Mouse (Mus musculus): ENCODE results near the gene Cdk7. TPM values are rescaled to one million over a fixed set of nuclear protein-coding genes. Genes with fewer than 3 reads are reported as not detected.
"Not testable (repeated sequence)": the region's sequence is repeated elsewhere in the genome, so short reads cannot be mapped to it uniquely, and the experiment has no call there.

Cdk7 gene
- polyA plus RNA-seq, 1 experiment: 102 TPM

GRCm38 (mm10) chr13:100748638-100749037, 17.9 kb upstream of the Cdk7 start:
- no peak for TF ChIP-seq EP300 (IDR thresholded peaks at IDR 0.05; ENCODE audit: insufficient read depth, low read depth, low read length)
- no peak for TF ChIP-seq POLR2A (IDR thresholded peaks at IDR 0.05; ENCODE audit: insufficient read depth, low read length)
- TF ChIP-seq CTCF (IDR thresholded peaks at IDR 0.05; ENCODE audit: low read depth, low read length): no peak
- H3K4me3 ChIP-seq (ENCODE audit: low read depth, low read length): peak overlapping the region; percentile 70

GRCm38 (mm10) chr13:100746090-100746489, 15.4 kb upstream of the Cdk7 start:
- no peak overlapping the region for H3K27ac ChIP-seq (ENCODE audit: insufficient read depth, low read length)
- peaks cover 2% of the 10 kb centered on the region for H3K4me1 ChIP-seq (ENCODE audit: control insufficient read depth, insufficient read depth, low read length)
- no peak overlapping the region for H3K9ac ChIP-seq (ENCODE audit: low read depth, poor library complexity, severe bottlenecking)
- no peaks in the 10 kb centered on the region for H3K27me3 ChIP-seq (ENCODE audit: control insufficient read depth, insufficient read depth, low read length, poor library complexity, severe bottlenecking)
- TF ChIP-seq EP300 (IDR thresholded peaks at IDR 0.05; ENCODE audit: insufficient read depth, low read depth, low read length) (no peak), POLR2A (IDR thresholded peaks at IDR 0.05; ENCODE audit: insufficient read depth, low read length) (no peak), CTCF (IDR thresholded peaks at IDR 0.05; ENCODE audit: low read depth, low read length) (no peak)
- H3K36me3 ChIP-seq (ENCODE audit: control insufficient read depth, insufficient read depth, low read length, poor library complexity, severe bottlenecking): no peaks in the 10 kb centered on the region
- H3K4me3 ChIP-seq (ENCODE audit: low read depth, low read length): no peak overlapping the region
- no peaks in the 10 kb centered on the region for H3K9me3 ChIP-seq (replicated peaks; ENCODE audit: control insufficient read depth, insufficient read depth, low read length, poor library complexity, severe bottlenecking)

More at GRCm38 (mm10) chr13:100748638-100749037, 17.9 kb upstream of the Cdk7 start:
- no peaks in the 10 kb centered on the region for H3K4me1 ChIP-seq (ENCODE audit: control insufficient read depth, insufficient read depth, low read length)
- no peaks in the 10 kb centered on the region for H3K36me3 ChIP-seq (ENCODE audit: control insufficient read depth, insufficient read depth, low read length, poor library complexity, severe bottlenecking)
- no peak overlapping the region for H3K9ac ChIP-seq (ENCODE audit: low read depth, poor library complexity, severe bottlenecking)
- H3K9me3 ChIP-seq (replicated peaks; ENCODE audit: control insufficient read depth, insufficient read depth, low read length, poor library complexity, severe bottlenecking): no peaks in the 10 kb centered on the region
- H3K27ac ChIP-seq (ENCODE audit: insufficient read depth, low read length): peak overlapping the region; percentile 84; the same call in 1 of the 2 replicates
- no peaks in the 10 kb centered on the region for H3K27me3 ChIP-seq (ENCODE audit: control insufficient read depth, insufficient read depth, low read length, poor library complexity, severe bottlenecking)

- Histone ChIP-seq H3K9ac (ENCODE audit: low read depth, poor library complexity, severe bottlenecking) (peak within 1 kb of the TSS; percentile 77), H3K27me3 (ENCODE audit: control insufficient read depth, insufficient read depth, low read length, poor library complexity, severe bottlenecking) (no peaks in the 10 kb centered on the region), H3K4me1 (ENCODE audit: control insufficient read depth, insufficient read depth, low read length) (peaks cover 2% of the 10 kb centered on the region), H3K9me3 (replicated peaks; ENCODE audit: control insufficient read depth, insufficient read depth, low read length, poor library complexity, severe bottlenecking) (no peaks in the 10 kb centered on the region), H3K4me3 (ENCODE audit: low read depth, low read length) (peak within 1 kb of the TSS; percentile 76), H3K27ac (ENCODE audit: insufficient read depth, low read length) (peak within 1 kb of the TSS; percentile 69), H3K36me3 (ENCODE audit: control insufficient read depth, insufficient read depth, low read length, poor library complexity, severe bottlenecking) (no peaks in the 10 kb centered on the region)
- TF ChIP-seq POLR2A (IDR thresholded peaks at IDR 0.05; ENCODE audit: insufficient read depth, low read length) (peak; percentile 45), CTCF (IDR thresholded peaks at IDR 0.05; ENCODE audit: low read depth, low read length) (no peak)
Measured at GRCm38 (mm10) chr13:100744036-100744744, 13.5 kb upstream of the Cdk7 start, which contains the start of gene Mrps36. Gene Mrps36 (minus strand): TSS chr13:100744659.

GRCm38 (mm10) chr13:100743346-100744035, 12.8 kb upstream of the Cdk7 start:
- Histone ChIP-seq H3K27me3 (ENCODE audit: control insufficient read depth, insufficient read depth, low read length, poor library complexity, severe bottlenecking) (no peaks in the 10 kb centered on the region), H3K9ac (ENCODE audit: low read depth, poor library complexity, severe bottlenecking) (peak overlapping the region; percentile 77)

GRCm38 (mm10) chr13:100742831-100743230, 12.1 kb upstream of the Cdk7 start:
- no peak overlapping the region for H3K27ac ChIP-seq (ENCODE audit: insufficient read depth, low read length)
- H3K36me3 ChIP-seq (ENCODE audit: control insufficient read depth, insufficient read depth, low read length, poor library complexity, severe bottlenecking): peaks cover 3% of the 10 kb centered on the region; the same call in 1 of the 2 replicates
- no peaks in the 10 kb centered on the region for H3K27me3 ChIP-seq (ENCODE audit: control insufficient read depth, insufficient read depth, low read length, poor library complexity, severe bottlenecking)
- H3K4me3 ChIP-seq (ENCODE audit: low read depth, low read length): no peak overlapping the region
- no peaks in the 10 kb centered on the region for H3K9me3 ChIP-seq (replicated peaks; ENCODE audit: control insufficient read depth, insufficient read depth, low read length, poor library complexity, severe bottlenecking)
- TF ChIP-seq CTCF (IDR thresholded peaks at IDR 0.05; ENCODE audit: low read depth, low read length) (no peak), EP300 (IDR thresholded peaks at IDR 0.05; ENCODE audit: insufficient read depth, low read depth, low read length) (no peak), POLR2A (IDR thresholded peaks at IDR 0.05; ENCODE audit: insufficient read depth, low read length) (no peak)
- H3K9ac ChIP-seq (ENCODE audit: low read depth, poor library complexity, severe bottlenecking): no peak overlapping the region
- peaks cover 2% of the 10 kb centered on the region for H3K4me1 ChIP-seq (ENCODE audit: control insufficient read depth, insufficient read depth, low read length)

More at GRCm38 (mm10) chr13:100743346-100744035, 12.8 kb upstream of the Cdk7 start:
- Histone ChIP-seq H3K4me3 (ENCODE audit: low read depth, low read length) (peak overlapping the region; percentile 76), H3K36me3 (ENCODE audit: control insufficient read depth, insufficient read depth, low read length, poor library complexity, severe bottlenecking) (no peaks in the 10 kb centered on the region), H3K4me1 (ENCODE audit: control insufficient read depth, insufficient read depth, low read length) (peaks cover 2% of the 10 kb centered on the region), H3K27ac (ENCODE audit: insufficient read depth, low read length) (no peak overlapping the region), H3K9me3 (replicated peaks; ENCODE audit: control insufficient read depth, insufficient read depth, low read length, poor library complexity, severe bottlenecking) (no peaks in the 10 kb centered on the region)
- TF ChIP-seq EP300 (IDR thresholded peaks at IDR 0.05; ENCODE audit: insufficient read depth, low read depth, low read length) (no peak), CTCF (IDR thresholded peaks at IDR 0.05; ENCODE audit: low read depth, low read length) (no peak), POLR2A (IDR thresholded peaks at IDR 0.05; ENCODE audit: insufficient read depth, low read length) (no peak)

GRCm38 (mm10) chr13:100732756-100733155, 2.0 kb upstream of the Cdk7 start:
- TF ChIP-seq EP300 (IDR thresholded peaks at IDR 0.05; ENCODE audit: insufficient read depth, low read depth, low read length): no peak
- TF ChIP-seq POLR2A (IDR thresholded peaks at IDR 0.05; ENCODE audit: insufficient read depth, low read length): no peak
- no peak for TF ChIP-seq CTCF (IDR thresholded peaks at IDR 0.05; ENCODE audit: low read depth, low read length)
- Histone ChIP-seq H3K4me3 (ENCODE audit: low read depth, low read length) (no peak overlapping the region), H3K36me3 (ENCODE audit: control insufficient read depth, insufficient read depth, low read length, poor library complexity, severe bottlenecking) (peaks cover 14% of the 10 kb centered on the region), H3K9me3 (replicated peaks; ENCODE audit: control insufficient read depth, insufficient read depth, low read length, poor library complexity, severe bottlenecking) (no peaks in the 10 kb centered on the region), H3K27ac (ENCODE audit: insufficient read depth, low read length) (no peak overlapping the region), H3K27me3 (ENCODE audit: control insufficient read depth, insufficient read depth, low read length, poor library complexity, severe bottlenecking) (no peaks in the 10 kb centered on the region), H3K9ac (ENCODE audit: low read depth, poor library complexity, severe bottlenecking) (no peak overlapping the region), H3K4me1 (ENCODE audit: control insufficient read depth, insufficient read depth, low read length) (peaks cover 3% of the 10 kb centered on the region)

- H3K4me1 ChIP-seq (ENCODE audit: control insufficient read depth, insufficient read depth, low read length); H3K27me3 ChIP-seq (ENCODE audit: control insufficient read depth, insufficient read depth, low read length, poor library complexity, severe bottlenecking); H3K4me3 ChIP-seq (ENCODE audit: low read depth, low read length); H3K9ac ChIP-seq (ENCODE audit: low read depth, poor library complexity, severe bottlenecking); H3K27ac ChIP-seq (ENCODE audit: insufficient read depth, low read length); H3K9me3 ChIP-seq (replicated peaks; ENCODE audit: control insufficient read depth, insufficient read depth, low read length, poor library complexity, severe bottlenecking): not testable (repeated sequence)
- peaks cover 18% of the 10 kb centered on the region for H3K36me3 ChIP-seq (ENCODE audit: control insufficient read depth, insufficient read depth, low read length, poor library complexity, severe bottlenecking)
Measured at GRCm38 (mm10) chr13:100731462-100732046, 815 bp upstream of the Cdk7 start.

All from ES-Bruce4 (cell line).